Mouse (Mus musculus) forebrain, postnatal 0 days (tissue): ENCODE measurements around the gene Nlgn1. TPM values are rescaled to one million over a fixed set of nuclear protein-coding genes. Genes with fewer than 3 reads are reported as not detected.

Experiments
- ATAC-seq: fragments of 200-750 bp; cut with Nextera tagmentation; 2 replicates; pipeline ENCODE4 v1.8.0; 2017; ENCODE audit warnings: mild to moderate bottlenecking, moderate library complexity
- DNase-seq: peaks from one replicate; pipeline ENCODE4 v3.0.0-alpha.2; 2015
- H3K27ac ChIP-seq: fragments of 300-500 bp; sonication (generic); 2 replicates; pipeline ENCODE4 v1.5.1; 2014; ENCODE audit warnings: low read depth, mild to moderate bottlenecking, antibody characterized with exemption, low read length, moderate library complexity, mixed read lengths
- H3K27me3 ChIP-seq: fragments of 300-500 bp; sonication (generic); 2 replicates; pipeline ENCODE4 v1.6.1; 2014; ENCODE audit warnings: mild to moderate bottlenecking, low read length, mixed read lengths; ENCODE audit not compliant: insufficient read depth
- H3K36me3 ChIP-seq: fragments of 300-500 bp; sonication (generic); 2 replicates; pipeline ENCODE4 v1.6.1; 2014; ENCODE audit warnings: mild to moderate bottlenecking, moderate library complexity; ENCODE audit not compliant: insufficient read depth
- H3K4me1 ChIP-seq: fragments of 300-500 bp; sonication (generic); 2 replicates; pipeline ENCODE4 v1.6.1; 2014; ENCODE audit warnings: antibody characterized with exemption; ENCODE audit not compliant: insufficient read depth
- H3K4me2 ChIP-seq: fragments of 300-500 bp; sonication (generic); 2 replicates; pipeline ENCODE4 v1.6.1; 2014; ENCODE audit warnings: low read depth, mild to moderate bottlenecking, moderate library complexity
- H3K4me3 ChIP-seq: fragments of 300-500 bp; sonication (generic); 2 replicates; pipeline ENCODE4 v1.5.1; 2014; ENCODE audit warnings: low read depth, low read length, mixed read lengths
- H3K9ac ChIP-seq: fragments of 300-500 bp; sonication (generic); 2 replicates; pipeline ENCODE4 v1.6.1; 2014; ENCODE audit warnings: mild to moderate bottlenecking
- H3K9me3 ChIP-seq: fragments of 300-500 bp; sonication (generic); 2 replicates; pipeline ENCODE4 v1.6.1; 2016; ENCODE audit warnings: low read length
- CTCF ChIP-seq: sonication (generic); IDR thresholded peaks from 2 replicates; pipeline ENCODE4 v1.5.1; 2016; ENCODE audit warnings: antibody characterized with exemption, control low read depth, low read depth
- WGBS: fragments of 180-500 bp; shearing (Covaris S2); extraction: QIAGEN DNeasy Blood & Tissue Kit; methylation state at CpG from one replicate; pipeline ENCODE4 v1.1.7; 2014; 5-methylcytosine and 5-hydroxymethylcytosine counted together
- polyA plus RNA-seq: library from polyadenylated mRNA; unstranded; fragments of >200 nt; fragmentation: Nextera tagmentation; extraction: Ambion mirVana; gene quantifications from 2 replicates; pipeline ENCODE4 v1.2.1, GENCODE M21; 2015
- total RNA-seq: library from RNA; depleted of rRNA; stranded (reverse); fragments of >200 nt; gene quantifications from 2 replicates; pipeline ENCODE4 v1.2.3, GENCODE M21; 2014

The Nlgn1 gene
- total and polyA plus RNA-seq, 2 experiments from 2014 or later = 33.6 to 95.2 TPM

DNA sequence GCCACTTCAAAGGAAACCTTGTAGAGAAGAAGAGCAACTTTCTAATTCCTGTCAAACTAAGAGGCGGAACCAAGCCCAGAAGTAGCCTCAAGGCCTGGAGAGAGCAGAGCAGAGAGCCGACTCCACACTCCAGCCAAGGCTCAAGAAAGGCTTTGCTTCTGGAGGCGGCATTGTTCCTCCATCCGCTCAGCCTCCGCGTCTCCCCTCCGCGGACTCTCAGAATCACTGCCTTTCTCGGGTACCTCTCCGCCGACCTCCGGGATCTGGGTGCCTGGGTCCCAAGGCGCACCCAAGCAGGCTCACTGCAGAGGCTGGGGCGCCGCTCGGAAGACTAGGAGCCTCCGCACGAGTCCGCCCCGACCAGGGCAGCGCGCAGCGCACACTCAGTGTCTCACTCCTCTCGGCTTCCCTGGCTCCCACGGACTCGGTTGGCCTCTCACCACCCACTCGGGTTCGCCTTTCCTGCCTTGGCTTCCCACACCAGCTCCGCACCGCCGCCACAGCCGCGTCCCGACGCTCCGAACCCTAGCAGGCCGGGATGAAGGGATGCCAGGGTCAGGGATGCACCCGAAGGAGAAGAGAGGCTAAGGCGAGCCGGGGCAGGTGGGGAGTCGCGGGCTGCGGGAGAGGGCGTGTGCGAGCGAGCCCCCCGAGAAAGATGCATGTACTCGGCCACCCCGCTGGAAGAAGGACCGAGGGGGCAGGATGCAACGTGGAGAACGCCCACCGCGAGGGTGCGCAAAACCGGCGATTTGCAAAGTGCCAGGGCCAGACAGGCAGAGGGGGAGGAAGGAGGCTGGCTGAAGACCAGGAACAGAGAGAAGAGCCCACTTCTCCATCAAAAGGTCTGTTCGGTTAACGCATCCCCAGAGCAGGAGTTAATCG lies 841 bp downstream of the Nlgn1 start:
- WGBS = 1% methylated on average over 59 of the region's 60 CpGs
- Histone ChIP-seq H3K4me1 (peaks cover 4% of the 10 kb centered on the region; the same call in 1 of the 2 replicates), H3K27ac (peak overlapping the region; percentile 86), H3K27me3 (no peaks in the 10 kb centered on the region), H3K9me3 (no peaks in the 10 kb centered on the region), H3K4me2 (peak overlapping the region; percentile 86), H3K36me3 (no peaks in the 10 kb centered on the region), H3K4me3 (peak overlapping the region; percentile 79), H3K9ac (peak overlapping the region; percentile 67)
- TF ChIP-seq CTCF = peak; percentile 60
- DNase-seq (peak; percentile 75), ATAC-seq (peak; percentile 84)

DNA sequence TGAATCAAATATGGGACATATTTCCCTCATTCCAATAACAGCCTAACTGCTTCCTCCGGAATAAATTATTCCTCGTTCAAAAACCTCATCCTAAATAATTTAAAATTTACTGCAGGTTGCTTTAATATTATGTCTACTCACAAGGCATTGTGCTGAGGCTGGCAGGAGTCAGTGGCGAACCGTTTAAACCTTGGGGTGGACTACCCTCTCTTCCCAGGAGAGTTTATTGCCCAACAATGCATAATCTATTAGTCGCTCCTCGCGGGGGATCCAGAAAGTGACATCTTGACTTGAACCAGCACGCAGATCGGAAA lies 1.4 kb downstream of the Nlgn1 start:
- H3K9ac ChIP-seq = peak overlapping the region; percentile 67
- H3K4me3 ChIP-seq = peak overlapping the region; percentile 79
- TF ChIP-seq CTCF = no peak
- ATAC-seq (0 out of 2 replicates have a peak, but pooled peaks have one; percentile 1), DNase-seq (no peak)
- WGBS = 5% methylated on average over 9 of the region's 9 CpGs
- H3K4me2 ChIP-seq = peak overlapping the region; percentile 86
- H3K27ac ChIP-seq = peak overlapping the region; percentile 86
- H3K9me3 ChIP-seq = no peaks in the 10 kb centered on the region
- no peaks in the 10 kb centered on the region for H3K36me3 ChIP-seq
- H3K4me1 ChIP-seq = peaks cover 4% of the 10 kb centered on the region; the same call in 1 of the 2 replicates
- H3K27me3 ChIP-seq = no peaks in the 10 kb centered on the region

DNA sequence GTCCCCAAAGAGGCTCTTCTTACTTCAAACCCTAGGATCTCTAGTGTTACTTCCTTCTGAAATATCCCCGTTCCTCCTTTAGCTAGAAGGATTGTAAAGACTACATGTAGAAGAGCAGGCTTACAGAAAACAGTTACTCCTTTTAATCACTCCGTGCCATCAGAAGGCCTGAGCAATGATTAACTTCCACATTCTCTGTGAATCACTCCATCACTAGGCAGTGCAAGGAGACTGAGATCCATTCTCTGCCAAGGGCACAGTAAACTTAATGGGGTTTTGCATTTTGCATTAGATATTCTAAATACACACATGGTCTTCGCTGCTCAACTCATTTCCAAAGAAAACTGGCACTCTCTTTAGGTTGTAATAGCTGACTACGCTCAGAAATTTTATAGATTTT lies 2.2 kb downstream of the Nlgn1 start:
- DNase-seq (peak; percentile 33), ATAC-seq (no peak)
- peaks cover 4% of the 10 kb centered on the region; the same call in 1 of the 2 replicates for H3K4me1 ChIP-seq
- H3K4me2 ChIP-seq = peak overlapping the region; percentile 86
- TF ChIP-seq CTCF = no peak
- H3K9me3 ChIP-seq = no peaks in the 10 kb centered on the region
- peak overlapping the region; percentile 79 for H3K4me3 ChIP-seq
- H3K27me3 ChIP-seq = no peaks in the 10 kb centered on the region
- H3K36me3 ChIP-seq = no peaks in the 10 kb centered on the region
- H3K9ac ChIP-seq = peak overlapping the region; percentile 37; the same call in 1 of the 2 replicates
- WGBS = 50% methylated on average over 4 of the region's 4 CpGs
- H3K27ac ChIP-seq = no peak overlapping the region

DNA sequence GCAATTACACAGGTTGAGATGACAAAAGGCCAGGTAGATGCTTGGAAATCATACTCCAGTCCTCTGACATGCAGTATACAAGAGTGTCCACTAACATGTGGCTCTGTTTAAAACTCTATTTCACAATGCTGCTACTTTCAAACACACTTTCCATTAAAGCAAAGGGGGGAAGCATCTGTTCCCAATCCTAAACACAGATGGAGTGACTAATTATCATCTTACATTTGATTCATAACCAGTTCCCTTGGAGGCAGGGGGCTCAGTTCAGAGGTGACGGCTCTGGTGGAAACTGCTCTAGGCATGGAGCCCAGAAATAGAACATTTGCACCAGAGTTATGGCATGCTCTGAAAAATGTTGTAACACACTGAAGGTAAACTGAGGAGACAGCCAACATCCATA lies 7.8 kb downstream of the Nlgn1 start:
- Histone ChIP-seq H3K9ac (no peak overlapping the region), H3K4me2 (no peak overlapping the region), H3K9me3 (no peaks in the 10 kb centered on the region), H3K4me3 (no peak overlapping the region), H3K36me3 (no peaks in the 10 kb centered on the region), H3K27ac (no peak overlapping the region), H3K4me1 (no peaks in the 10 kb centered on the region), H3K27me3 (no peaks in the 10 kb centered on the region)
- 42% methylated on average over 1 of the region's 1 CpGs for WGBS
- ATAC-seq (no peak), DNase-seq (no peak)
- no peak for TF ChIP-seq CTCF

DNA sequence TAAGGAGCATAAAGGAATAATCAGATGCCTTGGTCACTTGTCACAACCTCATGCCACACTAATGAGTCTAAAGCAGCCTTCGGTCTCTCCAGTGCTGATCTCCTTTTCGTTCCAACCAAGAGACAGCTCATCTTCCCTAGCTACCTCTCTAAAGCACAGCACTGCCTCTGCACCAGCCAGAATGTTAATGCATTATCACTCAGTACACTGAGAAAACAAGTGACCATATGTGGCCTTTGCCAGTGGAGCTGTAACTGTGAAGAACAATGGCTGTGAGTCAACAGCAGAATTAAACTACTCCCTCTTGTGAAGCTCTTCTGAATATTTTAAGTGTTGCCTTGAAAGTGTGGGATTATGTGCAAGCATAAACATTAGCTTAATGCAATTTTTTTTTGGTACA lies 14.9 kb downstream of the Nlgn1 start:
- WGBS = 65% methylated on average over 2 of the region's 2 CpGs
- TF ChIP-seq CTCF = no peak
- H3K27me3 ChIP-seq = no peaks in the 10 kb centered on the region
- DNase-seq (no peak), ATAC-seq (no peak)
- H3K9me3 ChIP-seq = no peaks in the 10 kb centered on the region
- H3K9ac ChIP-seq = no peak overlapping the region
- H3K4me2 ChIP-seq = no peak overlapping the region
- H3K36me3 ChIP-seq = no peaks in the 10 kb centered on the region
- H3K27ac ChIP-seq = no peak overlapping the region
- H3K4me3 ChIP-seq = no peak overlapping the region
- H3K4me1 ChIP-seq = no peaks in the 10 kb centered on the region

DNA sequence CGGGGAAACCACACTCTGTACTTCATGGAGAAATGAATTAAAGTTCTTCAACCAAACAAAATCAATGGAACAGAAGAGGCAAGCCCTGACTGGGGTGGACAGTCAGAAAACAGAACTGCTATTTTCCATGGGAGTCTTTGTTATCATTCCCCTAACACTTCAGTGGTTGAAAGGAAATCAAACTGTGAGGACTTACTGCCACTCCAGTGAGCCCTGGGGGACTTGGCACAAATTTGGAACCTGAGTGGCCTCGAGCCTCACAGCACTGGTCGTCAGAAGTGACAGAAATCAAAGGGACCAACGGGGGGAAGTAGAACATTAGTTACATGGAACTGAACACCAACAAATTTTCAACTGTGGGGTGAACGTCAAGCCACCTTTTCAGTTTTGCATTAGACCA lies 34.4 kb downstream of the Nlgn1 start:
- no peak for ATAC-seq
- no peak overlapping the region for H3K4me2 ChIP-seq
- no peaks in the 10 kb centered on the region for H3K36me3 ChIP-seq
- no peak overlapping the region for H3K4me3 ChIP-seq
- H3K9me3 ChIP-seq = no peaks in the 10 kb centered on the region
- H3K27me3 ChIP-seq = no peaks in the 10 kb centered on the region
- H3K9ac ChIP-seq = no peak overlapping the region
- H3K27ac ChIP-seq = no peak overlapping the region
- no peaks in the 10 kb centered on the region for H3K4me1 ChIP-seq
- DNase-seq = no peak
- TF ChIP-seq CTCF = no peak
- 27% methylated on average over 5 of the region's 5 CpGs for WGBS
